Mouse (Mus musculus) kidney, adult 8-10 months (tissue): ENCODE measurements around the gene Baat.
"Not testable (repeated sequence)": the region's sequence is repeated elsewhere in the genome, so short reads cannot be mapped to it uniquely, and the experiment has no call there.

Experiments
- DNase-seq, 2 experiments: peaks; one replicate each; pipeline ENCODE4 v3.0.0; 2022

Baat gene

GRCm38 (mm10) chr4:49480896-49481295 lies 25.5 kb downstream of the Baat start:
- DNase-seq = no peak

- DNase-seq = peak in 1 of 2 experiments; percentile 35
Observed at GRCm38 (mm10) chr4:49480104-49480760, 26.1 kb downstream of the Baat start.

GRCm38 (mm10) chr4:49479035-49479434 lies 27.3 kb downstream of the Baat start:
- not testable (repeated sequence) for DNase-seq

- no peak for DNase-seq
Observed at GRCm38 (mm10) chr4:49478118-49478877, 28.1 kb downstream of the Baat start.

- DNase-seq = no peak
Observed at GRCm38 (mm10) chr4:49474583-49474982, 31.8 kb downstream of the Baat start.

GRCm38 (mm10) chr4:49473435-49474100 lies 32.8 kb downstream of the Baat start, which contains the start of gene Acnat1:
Acnat1 (minus strand) TSS chr4:49473912.
- DNase-seq = peak; percentile 70 to 71

GRCm38 (mm10) chr4:49469435-49470151 lies 36.8 kb downstream of the Baat start:
- DNase-seq = no peak

- DNase-seq = no peak
Observed at GRCm38 (mm10) chr4:49467360-49467759, 39.0 kb downstream of the Baat start.

- no peak for DNase-seq
Observed at GRCm38 (mm10) chr4:49456171-49456570, 50.2 kb downstream of the Baat start.

- DNase-seq = no peak
Observed at GRCm38 (mm10) chr4:49451848-49452551, 54.4 kb downstream of the Baat start.

GRCm38 (mm10) chr4:49451133-49451847 lies 55.1 kb downstream of the Baat start:
- not testable (repeated sequence) for DNase-seq
